Mouse (Mus musculus): ENCODE data around the gene Sptan1.

DNA sequence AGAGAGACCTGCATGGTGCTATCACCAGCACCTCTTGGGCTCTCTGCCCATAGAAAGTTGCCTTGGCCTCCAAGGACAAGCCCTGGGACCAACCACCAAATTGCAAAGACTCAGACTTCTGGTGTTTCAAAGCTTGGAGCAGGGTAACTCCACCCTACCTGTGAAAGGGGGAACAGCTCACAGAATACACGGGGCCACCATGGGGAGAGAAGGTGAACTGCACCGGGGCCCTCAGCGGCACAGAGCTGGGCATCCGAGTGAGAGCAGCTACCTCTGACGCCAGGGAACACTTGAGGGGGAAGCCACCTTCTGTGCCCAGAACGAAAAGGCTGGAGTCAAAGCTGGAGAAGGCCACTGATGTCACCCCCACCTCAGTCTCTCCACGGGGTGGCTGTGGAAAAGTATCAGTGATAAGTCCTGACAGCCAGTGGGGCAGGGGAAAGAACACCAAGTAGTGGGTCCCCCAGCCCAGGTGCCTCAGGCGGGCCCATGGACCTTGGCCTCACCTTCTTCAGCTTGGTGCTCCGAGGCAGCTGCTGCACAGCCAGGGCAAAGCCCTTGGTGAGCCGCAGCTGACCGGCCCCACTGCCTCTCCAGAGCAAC, 67.0 kb downstream of the Sptan1 start:
- no peak for TF ChIP-seq ZC3H11A (IDR thresholded peaks at IDR 0.05; ENCODE audit: borderline replicate concordance, low read depth, low read length)
- TF ChIP-seq HCFC1 (IDR thresholded peaks at IDR 0.05; ENCODE audit: borderline replicate concordance, insufficient read depth, low read length) = no peak
- no peak for TF ChIP-seq ZNF384 (IDR thresholded peaks at IDR 0.05; ENCODE audit: low read depth, low read length)
- no peak for TF ChIP-seq CHD2 (IDR thresholded peaks at IDR 0.05; ENCODE audit: low read depth, low read length)
- TF ChIP-seq MAFK (IDR thresholded peaks at IDR 0.05; ENCODE audit: insufficient read depth, low read depth, low read length) = no peak
